Mouse (Mus musculus) testis, adult 2 months (tissue): ENCODE data around the gene Gm36210. TPM values are rescaled to one million over a fixed set of nuclear protein-coding genes. Genes with fewer than 3 reads are reported as not detected.

Experiments used
- H3K27ac ChIP-seq: fragments of 200-500 bp; 2 replicates; pipeline ENCODE4 v1.5.1; 2012; ENCODE audit warnings: low read depth, low read length; ENCODE audit not compliant: control insufficient read depth, insufficient read depth
- H3K27me3 ChIP-seq: fragments of 200-500 bp; 2 replicates; pipeline ENCODE4 v1.6.1; 2012; ENCODE audit warnings: mild to moderate bottlenecking, low read length, moderate library complexity; ENCODE audit not compliant: control insufficient read depth, insufficient read depth
- H3K36me3 ChIP-seq: fragments of 200-500 bp; 2 replicates; pipeline ENCODE4 v1.6.1; 2012; ENCODE audit warnings: mild to moderate bottlenecking, low read length; ENCODE audit not compliant: control insufficient read depth, insufficient read depth
- H3K4me1 ChIP-seq: fragments of 200-500 bp; 2 replicates; pipeline ENCODE4 v1.6.1; 2012; ENCODE audit warnings: low read length; ENCODE audit not compliant: control insufficient read depth, insufficient read depth
- H3K4me3 ChIP-seq: fragments of 200-500 bp; 2 replicates; pipeline ENCODE4 v1.5.1; 2012; ENCODE audit warnings: low read depth, mild to moderate bottlenecking, low read length, moderate library complexity, mixed read lengths; ENCODE audit not compliant: control insufficient read depth
- CTCF ChIP-seq: fragments of 200-500 bp; IDR thresholded peaks from 2 replicates; pipeline ENCODE4 v1.5.1; 2012; ENCODE audit warnings: low read depth, mild to moderate bottlenecking, inconsistent platforms, low read length, moderate library complexity; ENCODE audit not compliant: control insufficient read depth, insufficient read depth, insufficient replicate concordance
- POLR2A ChIP-seq: fragments of 200-500 bp; IDR thresholded peaks from 2 replicates; pipeline ENCODE4 v1.6.1; 2012; ENCODE audit warnings: low read depth, mild to moderate bottlenecking, inconsistent platforms, low read length, moderate library complexity; ENCODE audit not compliant: control insufficient read depth
- polyA plus RNA-seq: library from polyadenylated mRNA; depleted of rRNA; stranded (reverse); fragments of >200 nt; gene quantifications from 2 replicates; pipeline ENCODE4 v1.2.3, GENCODE M21; 2012

Gene Gm36210
- polyA plus RNA-seq, 1 experiment: 0.79 TPM

DNA sequence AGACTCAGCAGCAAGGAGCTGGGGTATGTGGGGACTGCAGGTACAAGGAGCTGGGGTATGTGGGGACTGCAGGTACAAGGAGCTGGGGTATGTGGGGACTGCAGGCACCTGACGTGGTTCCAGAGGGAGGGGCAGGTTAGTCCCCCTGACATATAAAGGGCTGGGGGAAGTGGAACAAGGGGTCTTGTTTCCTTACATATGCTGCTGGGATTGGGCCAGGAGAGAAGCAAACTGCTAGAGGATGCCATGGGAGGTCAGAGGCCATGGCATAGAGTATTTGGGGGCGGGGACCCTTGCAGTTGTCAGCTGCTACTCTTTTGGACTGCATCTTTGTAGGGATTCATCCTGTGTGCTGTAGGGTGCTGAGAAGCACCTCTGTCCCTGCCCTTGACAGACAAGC lies 11.2 kb upstream of the Gm36210 start:
- H3K4me1 ChIP-seq: peaks cover 32% of the 10 kb centered on the region
- H3K27me3 ChIP-seq: no peaks in the 10 kb centered on the region
- H3K36me3 ChIP-seq: no peaks in the 10 kb centered on the region
- no peak overlapping the region for H3K27ac ChIP-seq
- TF ChIP-seq CTCF: no peak
- no peak for TF ChIP-seq POLR2A
- no peak overlapping the region for H3K4me3 ChIP-seq

DNA sequence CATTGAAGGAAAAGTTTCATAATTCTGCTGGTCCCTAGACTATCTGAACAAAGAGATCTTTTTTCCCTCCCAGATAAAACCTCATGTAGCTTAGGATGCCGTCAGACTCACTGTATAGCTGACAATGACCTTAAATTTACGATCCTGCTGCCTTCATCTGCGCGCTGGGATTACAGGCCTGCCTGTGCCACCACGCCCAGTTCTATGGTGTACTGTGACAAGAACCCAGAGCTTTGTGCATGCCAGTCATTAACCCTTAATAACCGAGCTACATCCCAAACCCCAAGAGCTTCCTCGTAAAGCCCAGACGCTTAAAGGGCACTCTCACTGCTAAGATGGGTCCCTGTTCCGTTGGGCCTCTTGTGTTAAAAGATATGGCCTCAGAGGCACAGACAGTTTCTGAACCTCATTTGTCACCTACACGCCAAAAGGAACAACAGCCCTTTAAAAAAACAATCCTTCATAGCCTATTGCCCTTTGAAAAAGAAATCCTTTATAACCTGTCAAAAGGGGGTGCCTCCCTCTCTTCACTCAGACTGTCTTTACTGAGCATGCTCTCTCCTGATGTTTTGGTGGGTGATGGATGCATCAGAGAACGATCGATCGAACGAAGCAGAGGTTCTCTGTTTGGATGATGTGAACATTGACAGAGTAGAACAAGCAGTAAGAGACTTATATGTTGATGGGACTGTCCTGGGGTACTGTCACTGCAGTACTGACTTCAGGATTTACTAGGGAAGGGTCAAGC lies 9.5 kb upstream of the Gm36210 start:
- no peaks in the 10 kb centered on the region for H3K27me3 ChIP-seq
- peak overlapping the region; percentile 81 for H3K4me3 ChIP-seq
- peak overlapping the region; percentile 44; the same call in 1 of the 2 replicates for H3K27ac ChIP-seq
- H3K4me1 ChIP-seq: peaks cover 19% of the 10 kb centered on the region
- TF ChIP-seq CTCF: no peak
- no peak for TF ChIP-seq POLR2A
- H3K36me3 ChIP-seq: no peaks in the 10 kb centered on the region

DNA sequence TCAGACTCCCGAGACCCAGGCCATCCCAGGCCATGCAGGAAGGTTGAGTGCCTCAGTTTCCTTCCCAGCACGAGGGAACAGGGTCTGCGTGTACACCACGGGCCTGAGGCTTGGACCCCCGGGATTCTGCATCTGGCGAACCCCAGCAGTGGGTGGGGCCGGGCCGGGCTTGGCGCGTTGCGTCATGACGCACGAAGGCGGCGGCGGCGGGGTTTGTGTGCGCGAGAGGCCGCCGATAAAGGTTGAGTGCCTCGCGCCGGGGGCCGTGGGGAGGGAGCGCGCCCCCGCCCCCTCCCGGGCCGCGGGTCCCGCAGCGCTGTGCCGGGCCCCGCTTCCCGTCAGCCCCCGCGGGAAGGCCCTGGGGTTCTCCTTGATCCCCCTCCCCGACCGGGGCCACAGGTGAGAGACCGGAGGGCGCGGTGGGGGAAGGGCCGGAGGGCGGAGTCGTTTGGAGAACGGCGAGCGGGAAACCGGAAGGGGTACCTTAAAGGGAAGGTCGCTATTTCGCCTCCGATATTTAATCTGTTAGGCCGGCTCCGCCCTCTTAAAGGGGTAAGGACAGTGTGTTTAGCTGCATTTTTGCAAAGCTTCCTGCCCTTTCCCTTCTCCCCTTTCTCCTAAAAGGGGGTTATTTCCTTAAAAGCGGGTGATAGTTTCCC lies 8.8 kb upstream of the Gm36210 start, which contains the start of gene Zfp628:
TSS of gene Zfp628 (plus strand) at position 211 of the 659 bp plus-strand sequence.
- TF ChIP-seq CTCF (no peak), POLR2A (no peak)
- peak within 1 kb of the TSS; percentile 45 for H3K27ac ChIP-seq
- H3K4me1 ChIP-seq: peaks cover 12% of the 10 kb centered on the region
- peak within 1 kb of the TSS; percentile 81 for H3K4me3 ChIP-seq
- H3K36me3 ChIP-seq: no peaks in the 10 kb centered on the region
- no peaks in the 10 kb centered on the region for H3K27me3 ChIP-seq

DNA sequence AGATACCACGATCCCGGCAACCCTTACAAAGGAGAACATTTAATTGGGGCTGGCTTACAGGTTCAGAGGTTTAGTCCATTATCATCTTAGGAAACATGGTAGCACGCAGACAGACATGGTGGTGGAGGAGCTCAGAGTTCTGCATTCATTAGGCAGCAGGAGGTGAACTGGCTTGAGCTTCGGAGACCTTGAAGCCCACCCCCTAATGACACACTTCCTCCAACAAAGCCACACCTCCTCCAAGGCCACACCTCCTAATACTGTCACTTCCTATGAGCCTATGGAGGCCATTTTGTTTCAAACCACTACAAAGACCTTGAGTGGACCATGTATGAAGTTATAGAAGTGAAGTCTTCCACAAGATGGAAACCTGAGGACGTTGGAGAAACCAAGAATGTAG lies 5.9 kb upstream of the Gm36210 start:
- Histone ChIP-seq H3K36me3 (no peaks in the 10 kb centered on the region), H3K4me3 (no peak overlapping the region), H3K4me1 (peaks cover 7% of the 10 kb centered on the region), H3K27ac (no peak overlapping the region), H3K27me3 (no peaks in the 10 kb centered on the region)
- no peak for TF ChIP-seq CTCF
- TF ChIP-seq POLR2A: no peak

DNA sequence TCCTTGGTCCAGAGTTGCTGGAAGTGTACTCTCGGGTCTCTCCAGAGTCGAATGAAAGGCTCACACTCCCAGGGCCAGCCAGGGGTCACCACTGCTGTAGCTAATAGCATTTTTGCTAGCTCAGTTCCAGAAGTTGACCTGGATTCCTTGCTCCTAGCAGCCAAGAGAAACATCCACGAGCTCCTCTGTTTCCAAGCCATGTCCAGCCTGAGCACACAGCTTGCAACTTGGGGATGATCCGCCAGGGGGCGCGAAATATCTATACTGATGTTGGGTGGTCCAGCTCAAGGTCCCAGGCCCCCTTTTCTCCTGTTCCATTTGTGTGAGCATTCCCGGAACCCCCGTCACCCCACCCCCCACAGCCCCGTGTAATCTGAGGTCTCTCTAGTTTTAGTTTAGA lies 5.2 kb upstream of the Gm36210 start:
- no peak overlapping the region for H3K27ac ChIP-seq
- TF ChIP-seq CTCF: peak; percentile 48; the same call in 1 of the 2 replicates
- no peak for TF ChIP-seq POLR2A
- H3K36me3 ChIP-seq: no peaks in the 10 kb centered on the region
- H3K4me3 ChIP-seq: no peak overlapping the region
- H3K4me1 ChIP-seq: peaks cover 7% of the 10 kb centered on the region
- no peaks in the 10 kb centered on the region for H3K27me3 ChIP-seq

DNA sequence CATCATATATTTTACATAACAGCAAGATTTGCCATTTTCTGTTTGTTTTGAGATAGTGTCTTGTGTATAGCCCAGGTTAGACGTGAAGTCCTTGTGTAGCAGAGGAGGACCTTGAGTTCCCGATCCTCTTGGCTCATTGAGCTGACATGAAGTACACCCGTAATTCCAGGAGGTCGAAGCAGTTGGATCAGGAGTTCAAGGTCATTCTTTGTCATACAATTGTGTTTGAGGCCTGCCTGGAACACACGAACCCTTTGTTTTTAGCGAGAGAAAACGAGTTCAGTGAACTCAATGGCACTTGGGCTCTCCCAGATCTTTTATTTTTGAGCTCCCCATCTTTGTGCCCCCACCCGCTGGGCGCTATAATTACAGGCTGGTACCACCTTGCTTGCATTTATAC lies 3.9 kb downstream of the Gm36210 start:
- H3K4me3 ChIP-seq: no peak overlapping the region
- H3K4me1 ChIP-seq: peaks cover 14% of the 10 kb centered on the region
- no peaks in the 10 kb centered on the region for H3K36me3 ChIP-seq
- TF ChIP-seq POLR2A: no peak
- TF ChIP-seq CTCF: no peak
- no peaks in the 10 kb centered on the region for H3K27me3 ChIP-seq
- H3K27ac ChIP-seq: no peak overlapping the region

DNA sequence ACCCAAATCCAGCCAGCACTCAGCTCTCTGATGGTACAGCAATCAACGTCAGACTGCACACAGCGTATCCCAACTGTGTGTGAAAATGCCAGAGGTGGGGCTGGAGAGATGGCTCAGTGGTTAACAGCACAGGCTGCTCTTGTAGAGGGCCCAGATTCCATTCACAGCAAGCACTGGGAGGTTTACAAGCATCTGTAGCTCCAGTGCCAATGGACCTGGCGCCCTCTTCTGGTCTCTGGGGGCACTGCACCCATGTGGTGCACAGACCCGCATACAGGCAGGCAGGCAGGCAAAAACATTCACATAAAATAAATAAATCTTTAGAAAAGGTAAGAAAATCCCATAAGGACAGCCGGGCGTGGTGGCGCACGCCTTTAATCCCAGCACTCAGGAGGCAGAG lies 5.1 kb downstream of the Gm36210 start:
- H3K4me1 ChIP-seq: peaks cover 14% of the 10 kb centered on the region
- no peaks in the 10 kb centered on the region for H3K27me3 ChIP-seq
- no peaks in the 10 kb centered on the region for H3K36me3 ChIP-seq
- no peak overlapping the region for H3K27ac ChIP-seq
- H3K4me3 ChIP-seq: no peak overlapping the region
- TF ChIP-seq CTCF (peak; percentile 97), POLR2A (no peak)
